Mouse (Mus musculus) fat pad, adult 2 months (tissue): ENCODE measurements around the gene Nuak1.
"Not testable (repeated sequence)": the region's sequence is repeated elsewhere in the genome, so short reads cannot be mapped to it uniquely, and the experiment has no call there.

Experiments
- DNase-seq: peaks from one replicate; pipeline ENCODE4 v3.0.0-alpha.2; 2011; ENCODE audit warnings: low read depth, low spot score; ENCODE audit errors: extremely low read depth

Nuak1 gene

DNA sequence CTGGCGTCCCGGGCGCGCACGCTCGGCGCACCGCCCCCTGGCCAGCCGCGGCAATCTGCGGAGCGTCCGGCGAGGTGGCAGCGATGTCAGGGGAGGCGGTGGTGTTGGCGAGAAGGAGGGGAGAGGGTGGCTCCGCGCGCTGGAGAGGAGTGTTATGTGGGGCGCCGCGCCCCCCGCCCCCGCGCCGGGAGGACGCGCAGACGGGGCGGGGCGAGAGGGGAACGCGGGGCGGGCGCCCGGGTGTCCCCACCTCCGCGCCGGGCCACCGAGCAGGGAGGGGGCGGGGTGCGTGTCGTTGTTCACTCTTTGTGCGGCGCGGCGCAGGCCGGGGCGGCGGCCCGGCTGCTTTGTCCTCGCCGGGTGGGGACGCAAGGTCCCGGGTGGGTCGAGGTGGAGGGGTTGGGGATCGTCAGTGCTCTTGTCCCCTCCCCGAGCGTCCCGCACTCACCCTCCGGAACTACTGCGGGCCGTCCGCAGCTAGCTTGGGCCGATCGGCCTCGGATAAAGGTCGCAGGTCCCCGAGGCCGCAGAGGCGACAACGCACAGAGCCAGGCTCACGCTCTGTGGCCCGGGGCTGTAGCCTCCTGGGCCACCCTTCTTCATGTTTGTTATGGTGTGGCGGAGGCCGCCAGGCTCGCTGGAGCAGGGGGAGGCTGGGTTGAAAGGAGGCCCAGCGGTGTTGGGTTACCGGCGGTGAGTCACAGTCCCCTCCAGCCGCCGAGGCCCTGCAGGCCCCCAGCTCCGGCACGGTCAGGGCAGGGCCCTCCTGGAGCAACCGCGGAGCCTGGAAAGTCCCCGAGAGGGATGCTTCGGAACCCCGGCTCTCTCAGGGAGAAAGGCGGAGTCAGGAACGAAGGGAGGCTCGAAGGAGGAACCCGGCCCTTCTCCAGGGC is at the start of gene Nuak1:
TSS of gene Nuak1 (minus strand) at position 57 of the 893 bp plus-strand sequence.
- no peak for DNase-seq

DNA sequence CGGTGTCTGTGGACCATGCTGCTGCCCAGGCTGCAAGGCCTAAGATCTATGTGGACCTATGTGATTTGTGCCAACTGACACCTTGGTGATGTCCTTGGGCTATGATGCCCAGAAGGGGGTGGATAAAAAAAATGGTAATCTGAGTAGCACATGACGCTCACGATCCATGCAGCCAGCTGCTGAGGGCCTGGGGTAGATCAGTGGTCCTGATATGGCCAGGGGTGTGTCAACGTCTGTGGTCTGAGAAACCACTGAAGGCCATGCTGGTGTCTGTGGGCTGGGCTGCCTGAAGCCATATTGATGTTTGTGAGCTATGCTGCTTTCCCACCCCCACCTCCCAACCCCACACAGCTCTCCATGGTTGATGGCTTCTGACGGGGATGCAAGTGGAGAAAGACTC is 49.7 kb upstream of the Nuak1 start:
- DNase-seq = no peak

DNA sequence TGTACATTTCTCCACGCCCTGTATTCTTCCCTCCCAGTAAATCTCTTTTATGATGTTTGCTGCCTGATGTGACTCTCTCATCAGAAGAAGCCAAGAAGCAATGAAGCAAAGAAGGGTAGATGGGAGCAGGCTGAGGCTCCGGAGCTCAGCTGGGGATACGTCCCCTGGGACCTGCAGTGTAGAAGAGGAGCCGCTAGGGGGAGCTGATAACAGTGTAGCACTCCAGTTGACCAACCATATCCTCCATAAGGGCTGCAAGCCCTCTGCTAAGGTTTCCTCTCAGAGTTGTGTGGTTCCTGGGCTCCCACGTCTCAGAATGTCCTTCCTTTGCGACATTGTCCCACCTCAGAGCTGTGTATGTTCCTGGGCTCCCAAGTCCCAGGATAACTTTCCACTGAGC is 47.9 kb upstream of the Nuak1 start:
- DNase-seq = no peak

DNA sequence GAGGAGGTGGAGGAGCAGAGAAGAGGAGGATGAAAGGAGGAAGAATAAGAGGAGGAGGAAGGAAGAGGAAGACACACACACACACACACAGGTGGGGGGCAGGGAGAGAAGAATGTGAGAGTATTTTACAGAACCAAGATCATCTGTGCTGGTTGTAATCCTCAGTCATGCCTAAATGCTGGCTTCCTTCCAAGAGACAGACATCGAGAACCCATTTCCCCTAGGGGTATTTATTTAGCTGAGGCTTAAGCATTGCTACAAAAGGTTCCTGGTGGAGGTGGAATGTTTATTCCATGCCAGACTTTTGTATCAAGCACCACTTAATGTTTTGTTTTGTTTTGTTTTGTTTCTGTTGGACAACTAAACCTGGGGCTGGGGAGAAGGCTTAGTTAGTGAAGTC is 44.3 kb upstream of the Nuak1 start:
- no peak for DNase-seq

DNA sequence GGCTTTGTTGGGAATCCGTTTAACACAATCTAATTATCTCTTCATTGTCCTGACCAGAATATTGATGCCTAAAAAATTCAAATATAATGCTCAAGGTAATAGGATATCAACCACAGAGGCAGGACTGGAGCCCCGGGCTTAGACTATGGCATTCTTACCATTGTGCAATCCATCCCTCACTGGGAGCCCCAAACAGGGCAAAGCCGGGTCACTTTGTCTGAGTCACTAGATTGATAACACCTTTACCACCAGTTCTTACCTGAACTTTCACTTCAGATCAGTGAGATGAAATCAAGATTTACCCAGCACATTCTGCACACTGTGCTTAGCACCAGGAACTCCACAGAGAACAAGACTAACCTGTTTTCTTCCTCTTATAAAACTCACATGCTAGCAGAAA is 43.2 kb upstream of the Nuak1 start:
- DNase-seq = no peak

DNA sequence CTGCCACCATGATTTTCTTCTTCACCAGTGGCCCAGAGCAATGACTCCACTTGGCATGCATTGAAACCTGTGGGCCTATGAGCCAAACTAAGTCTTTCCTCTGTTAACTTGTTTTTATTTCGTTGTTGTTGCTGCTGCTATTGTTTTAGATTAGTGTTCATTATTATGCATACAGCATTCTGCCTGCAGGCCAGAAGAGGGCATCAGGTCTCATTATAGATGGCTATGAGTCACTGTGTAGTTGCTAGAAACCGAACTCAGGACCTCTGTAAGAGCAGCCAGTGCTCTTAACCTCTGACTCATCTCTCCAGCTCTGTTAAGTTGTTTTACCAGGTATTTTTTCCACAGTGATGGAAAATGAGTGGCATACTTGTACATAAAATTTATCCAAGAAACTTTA is 42.7 kb upstream of the Nuak1 start:
- no peak for DNase-seq

DNA sequence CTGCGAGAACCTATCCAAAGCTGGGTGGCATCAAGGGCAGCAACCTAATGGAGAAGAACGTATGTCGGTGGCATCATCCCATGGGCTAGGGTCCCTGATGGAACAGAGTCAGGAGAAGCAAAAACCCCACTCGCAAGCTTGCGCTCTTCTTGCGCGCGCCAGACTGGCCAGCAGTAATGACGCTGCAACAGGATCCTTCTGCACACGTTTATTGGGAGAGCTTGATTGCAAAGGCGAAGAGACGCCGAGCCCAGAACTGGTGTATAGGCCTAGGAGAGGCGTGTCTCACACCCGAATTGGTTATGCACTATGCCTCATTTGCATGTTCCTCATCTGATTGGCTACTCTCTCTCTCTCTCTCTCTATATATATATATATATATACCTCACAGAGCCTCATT is 42.0 kb upstream of the Nuak1 start:
- DNase-seq = not testable (repeated sequence)

DNA sequence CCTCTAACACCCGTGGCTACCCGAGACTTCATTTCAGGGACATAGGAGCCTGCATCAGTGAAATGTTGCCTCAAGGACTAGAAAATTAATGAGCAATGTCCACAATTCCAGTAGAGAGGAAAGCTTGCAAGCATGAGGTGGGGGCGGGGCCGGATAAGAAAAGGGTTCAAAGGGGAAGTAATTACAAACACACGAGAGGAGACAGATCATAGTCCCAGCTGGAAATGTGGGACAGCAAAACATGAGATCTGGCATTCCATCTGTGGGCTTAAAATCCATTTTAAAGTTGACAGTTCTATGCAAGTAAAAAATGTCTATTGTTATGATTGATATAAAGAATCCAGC is 40.9 kb upstream of the Nuak1 start:
- no peak for DNase-seq

DNA sequence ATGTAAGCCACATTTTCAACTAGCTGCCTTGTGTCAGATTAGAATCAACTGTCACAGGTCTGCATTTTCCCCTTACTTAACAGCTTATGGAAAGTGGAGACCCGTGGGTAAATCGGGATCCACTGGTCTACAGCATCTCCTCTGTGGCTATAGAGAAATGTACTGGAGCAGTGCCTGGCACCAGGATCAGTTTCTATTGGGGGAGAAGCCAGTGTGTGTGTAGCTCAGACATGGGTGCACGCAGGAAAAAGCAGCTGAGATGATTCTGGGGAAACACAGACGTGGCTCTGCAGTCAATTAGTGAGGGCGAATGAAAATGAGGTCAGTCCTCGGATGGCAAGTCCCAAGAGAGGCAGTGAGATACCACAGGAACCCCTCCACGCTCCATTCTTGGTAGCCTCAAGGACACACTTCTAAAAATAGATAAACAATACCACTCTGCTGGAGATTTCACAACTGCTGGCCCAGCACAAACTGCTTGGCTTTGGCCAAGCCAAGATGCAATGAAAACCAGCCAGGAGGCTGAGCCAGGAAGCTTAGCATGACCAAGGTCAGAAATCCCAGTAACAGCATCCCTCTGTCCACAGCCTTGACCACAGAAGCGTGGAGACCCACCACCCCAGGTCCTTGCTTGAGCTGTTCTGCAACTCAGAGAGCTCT is 40.4 kb upstream of the Nuak1 start:
- DNase-seq = peak; percentile 10

DNA sequence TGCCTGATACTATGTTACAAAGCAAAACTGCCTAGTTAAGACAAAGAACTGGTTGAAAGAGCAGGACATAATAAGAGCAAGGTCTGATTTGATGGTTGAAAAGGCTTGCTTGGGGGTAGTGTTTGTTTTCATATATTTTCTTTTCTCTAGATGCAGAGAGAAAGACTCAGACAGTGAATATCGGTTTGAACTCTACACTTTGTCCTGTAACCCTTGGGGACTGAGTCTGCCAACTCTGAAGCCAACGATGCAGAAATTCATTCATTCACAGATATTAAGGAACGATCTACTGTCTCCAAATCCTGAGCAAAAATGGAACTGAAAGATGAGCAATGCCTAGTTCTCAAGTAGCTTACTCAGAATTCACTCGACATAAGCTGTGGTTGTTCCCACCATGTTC is 39.7 kb upstream of the Nuak1 start:
- no peak for DNase-seq

DNA sequence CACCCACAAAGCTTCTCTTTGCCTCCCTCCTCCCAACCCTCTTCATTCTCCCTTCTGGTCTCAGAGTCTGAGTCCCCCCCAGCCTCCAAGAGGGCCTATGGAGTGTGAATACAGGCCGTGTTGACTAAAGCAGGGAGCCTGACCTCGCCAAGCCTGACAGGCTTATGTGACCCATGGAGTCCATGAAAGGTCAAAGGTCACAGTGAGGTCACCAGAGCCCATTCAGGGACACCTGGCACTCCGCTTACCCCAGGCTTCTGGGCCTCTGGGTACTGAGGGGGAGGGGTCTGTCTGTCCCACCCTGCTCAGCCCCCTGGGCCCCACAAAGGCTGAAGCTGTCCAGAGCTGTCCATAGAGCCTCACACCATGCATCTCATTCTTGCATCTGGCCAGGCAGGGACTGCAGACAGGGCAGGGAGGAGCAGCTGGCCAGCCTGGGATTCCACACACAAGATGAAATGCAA is 37.2 kb upstream of the Nuak1 start:
- no peak for DNase-seq

DNA sequence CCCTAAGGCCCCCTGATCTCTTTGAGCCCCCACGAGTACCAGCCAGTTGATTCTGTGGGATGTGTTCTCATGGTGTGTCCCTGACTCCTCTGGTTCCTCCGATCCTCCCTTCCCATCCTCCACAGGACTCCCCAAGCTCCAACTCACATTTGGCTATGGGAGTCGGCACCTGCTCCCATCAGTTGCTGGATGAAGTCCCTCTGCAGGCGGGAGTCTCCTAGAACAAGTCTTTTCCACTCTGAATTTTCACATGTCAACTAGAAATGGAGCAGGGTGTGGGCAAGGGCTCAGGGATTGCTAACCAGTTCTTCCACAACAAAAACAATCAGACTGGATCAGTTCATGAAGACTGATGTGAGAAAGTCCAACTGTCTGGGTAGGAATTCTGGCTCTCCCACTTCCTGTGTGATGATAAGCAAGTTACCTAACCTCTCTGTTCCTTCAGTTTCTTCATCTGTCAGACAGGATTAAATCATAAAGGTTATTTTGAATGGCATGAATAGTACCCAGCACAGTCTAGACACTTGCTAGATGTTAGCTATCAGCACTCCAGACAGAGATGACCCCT is 36.7 kb upstream of the Nuak1 start:
- DNase-seq = no peak

DNA sequence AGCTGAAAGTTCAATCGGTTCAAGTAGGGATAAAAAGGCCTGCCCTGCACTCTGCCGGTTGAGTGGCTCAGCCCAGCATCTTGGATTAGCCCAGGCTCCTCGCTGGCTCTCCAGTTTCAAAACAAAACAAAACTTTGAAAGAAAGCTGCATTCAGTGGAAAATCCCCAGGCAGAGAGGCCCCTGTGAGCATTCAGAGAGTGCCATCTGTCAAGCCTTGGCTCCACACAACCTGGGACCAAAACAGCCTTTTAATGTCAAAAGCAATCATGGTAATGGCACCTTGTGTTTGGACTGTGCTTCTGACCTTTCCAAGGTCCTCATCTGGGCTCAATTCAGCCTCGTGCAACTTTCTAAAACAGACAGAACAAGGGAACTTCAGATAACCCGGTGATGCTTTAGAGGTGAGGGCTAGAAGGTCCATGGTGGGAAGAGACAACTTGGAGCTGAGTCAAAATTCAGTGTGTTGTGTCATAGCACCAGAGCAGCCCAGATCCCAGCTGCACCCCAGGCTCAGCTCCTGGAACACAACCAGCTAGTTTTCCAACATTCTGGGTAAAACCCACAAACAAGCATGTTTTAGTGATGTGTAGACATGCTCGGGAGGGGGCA is 27.3 kb upstream of the Nuak1 start:
- no peak for DNase-seq

DNA sequence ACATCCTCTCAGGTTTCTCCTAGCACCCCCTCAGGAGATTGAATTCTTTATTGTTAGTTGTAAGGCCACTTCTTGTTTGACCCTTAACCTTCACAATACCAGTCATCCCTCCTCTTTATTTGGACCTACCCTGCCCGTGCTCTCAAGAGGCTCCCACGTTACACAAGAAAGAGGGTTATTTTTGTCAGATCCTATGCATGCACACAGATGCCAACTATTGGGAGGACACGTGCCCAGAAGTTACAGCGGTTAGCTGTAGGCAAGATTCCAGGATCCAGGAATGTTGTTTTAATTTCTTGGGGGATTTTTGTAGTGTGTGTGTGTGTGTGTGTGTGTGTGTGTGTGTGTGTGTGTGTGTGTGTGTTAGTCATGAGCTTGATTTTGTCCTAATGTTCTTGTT is 25.1 kb upstream of the Nuak1 start:
- DNase-seq = no peak

DNA sequence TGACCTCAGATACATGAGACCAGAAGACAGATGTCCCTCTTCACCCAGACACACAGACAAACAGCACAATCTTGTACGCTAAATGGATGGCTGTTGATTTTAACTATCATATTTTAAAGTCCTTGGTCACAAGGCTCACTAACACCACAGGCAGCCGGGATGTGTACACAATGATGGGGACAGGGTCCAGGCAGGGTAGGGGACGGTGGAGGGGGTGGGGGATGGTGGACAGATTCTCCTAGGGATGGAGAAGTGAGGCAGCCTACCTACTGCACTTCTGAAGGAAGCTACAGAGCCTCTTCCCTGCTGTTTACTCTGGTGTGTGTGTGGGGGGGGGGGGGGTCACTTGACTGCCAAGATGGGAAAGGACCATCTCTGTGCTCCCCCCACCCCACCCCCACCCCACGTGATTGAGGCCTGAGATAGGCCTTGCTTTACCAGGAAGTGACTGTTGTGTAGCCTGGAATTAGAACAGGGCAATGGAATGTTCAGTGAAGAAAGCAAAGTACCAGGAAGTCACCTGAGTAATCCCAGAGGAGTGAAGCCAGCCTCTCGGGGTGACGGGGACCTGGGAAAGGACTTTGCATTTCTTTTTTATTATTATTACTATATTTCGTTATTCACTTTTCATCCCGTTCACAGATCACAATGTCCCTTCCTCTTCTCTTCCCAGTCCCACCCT is 20.2 kb upstream of the Nuak1 start:
- no peak for DNase-seq

DNA sequence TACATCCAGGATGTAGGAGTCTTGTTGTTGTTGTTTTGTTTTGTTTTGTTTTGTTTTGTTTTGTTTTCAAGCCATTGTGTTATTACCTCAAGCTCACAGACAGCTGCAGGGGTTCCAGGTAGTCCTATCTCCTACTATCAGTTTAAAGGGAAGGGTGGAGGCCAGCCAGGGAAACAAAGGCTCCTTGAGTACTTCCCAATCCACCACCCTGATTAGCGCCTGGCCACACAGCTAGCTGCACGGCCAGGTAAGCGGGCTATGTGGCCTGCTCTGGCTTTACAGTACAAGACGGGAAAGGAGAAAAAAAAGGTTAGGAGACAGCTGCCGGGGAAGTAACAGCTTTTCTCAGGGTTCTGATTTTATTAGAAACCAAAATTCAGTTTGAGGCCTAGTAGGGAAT is 17.7 kb upstream of the Nuak1 start:
- no peak for DNase-seq

DNA sequence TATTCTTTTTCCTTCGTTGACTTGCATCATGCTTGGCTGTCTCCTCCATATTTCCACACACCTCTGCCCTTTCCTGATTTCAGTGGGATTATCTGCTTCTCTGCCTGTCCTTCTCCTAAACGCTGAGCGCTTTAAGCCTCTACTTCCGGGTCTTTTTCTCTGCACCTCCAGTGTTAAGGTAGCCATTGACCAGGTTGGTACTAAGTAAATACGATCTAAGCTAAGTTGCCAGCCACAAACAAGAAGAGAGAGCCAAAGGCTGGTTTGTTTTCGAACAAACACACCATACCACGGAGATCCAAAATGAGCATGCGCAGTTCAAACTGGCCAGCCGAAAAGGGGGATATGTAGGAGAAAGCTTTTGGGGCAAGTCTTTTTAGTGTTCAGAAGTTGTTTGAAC is 17.1 kb upstream of the Nuak1 start:
- DNase-seq = no peak

DNA sequence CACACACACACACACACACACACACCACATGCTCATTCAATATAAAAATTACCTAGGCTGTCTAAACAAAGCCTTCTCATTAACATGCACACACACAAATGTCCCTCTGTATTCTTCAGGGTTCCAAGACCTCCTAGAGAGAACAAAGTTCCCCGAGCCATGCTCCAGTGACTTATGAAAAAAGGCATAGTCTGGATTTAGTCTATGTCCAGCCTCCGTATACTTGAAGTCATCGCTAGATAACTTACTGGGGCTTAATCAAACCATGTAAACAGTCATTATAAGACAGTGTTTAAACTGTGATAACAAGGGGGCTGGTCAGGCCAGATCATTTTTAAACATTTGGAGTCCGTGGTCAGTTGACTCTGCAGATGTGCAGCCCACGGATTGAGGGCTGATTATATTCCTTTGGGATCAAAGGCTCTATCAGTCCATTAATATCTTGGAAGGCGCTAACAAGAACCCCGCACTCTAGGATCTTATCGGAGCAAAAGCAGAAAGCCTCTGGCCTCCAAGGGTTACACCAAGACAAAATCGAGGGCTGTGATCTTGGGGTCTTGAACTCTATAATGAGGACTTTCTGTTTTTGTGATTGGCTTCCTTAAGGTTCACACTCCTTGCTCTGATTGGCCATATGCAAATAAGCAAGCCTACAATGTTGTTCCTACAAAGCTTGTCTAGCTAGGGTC is 16.4 kb upstream of the Nuak1 start:
- no peak for DNase-seq

DNA sequence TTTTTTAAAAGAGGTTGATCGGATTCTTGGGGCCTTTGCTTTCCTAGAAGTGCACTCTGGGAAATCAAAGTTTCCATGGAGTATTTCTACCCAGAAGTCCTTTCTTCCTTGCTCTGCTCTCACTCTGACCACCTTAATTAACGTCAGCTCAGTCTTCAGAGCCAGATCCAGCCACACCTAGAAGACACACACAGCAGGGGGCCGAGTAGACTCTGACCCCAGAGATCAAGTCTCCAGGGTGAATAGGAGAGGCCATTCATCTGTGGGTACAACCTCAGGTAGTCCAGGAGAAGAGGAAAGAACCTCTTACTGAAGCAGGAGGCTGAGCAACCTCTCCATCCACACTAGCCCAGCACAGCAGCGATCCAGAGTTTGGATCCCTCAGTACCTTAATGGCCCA is 11.5 kb upstream of the Nuak1 start:
- no peak for DNase-seq

DNA sequence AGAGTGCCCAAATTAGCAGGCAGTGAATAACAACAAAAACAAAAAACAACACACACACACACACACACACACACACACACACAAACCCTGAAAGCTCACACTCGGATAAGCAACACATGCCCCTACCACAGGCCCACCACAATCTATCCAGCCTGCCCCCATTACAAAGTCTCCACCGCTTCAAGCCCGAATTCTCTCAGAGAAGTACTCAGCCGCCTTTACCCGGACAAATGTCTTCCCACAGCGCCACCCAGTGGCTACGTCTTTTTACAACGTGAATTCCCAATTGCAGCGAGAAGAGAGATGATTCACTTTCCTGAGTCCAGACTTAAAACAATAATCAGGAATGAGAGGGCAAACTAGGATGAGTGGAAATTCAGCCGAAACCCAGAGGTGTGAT is 10.3 kb upstream of the Nuak1 start:
- no peak for DNase-seq

DNA sequence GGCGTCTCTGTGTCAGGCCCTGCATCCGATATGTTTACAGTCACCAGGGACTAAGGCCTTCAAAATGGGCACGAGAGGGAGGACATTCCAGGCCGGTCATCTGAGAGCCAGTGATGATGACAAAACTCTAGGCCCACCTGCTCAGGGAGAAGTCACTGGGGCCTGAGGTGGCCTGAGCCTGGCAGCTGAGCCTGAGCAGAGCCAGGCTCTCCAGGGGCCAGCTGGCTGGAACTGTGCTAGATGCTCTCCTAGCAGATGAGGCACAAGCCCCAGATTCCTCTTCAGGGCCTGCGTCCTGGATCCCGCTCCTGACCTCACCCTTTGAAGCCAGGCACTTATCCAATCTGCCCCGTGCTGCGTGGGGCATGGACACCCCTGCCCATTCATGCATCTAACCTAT is 9.3 kb upstream of the Nuak1 start:
- DNase-seq = no peak
